Mouse (Mus musculus): Measurements from ENCODE around the gene Becn1.

Becn1 gene

DNA sequence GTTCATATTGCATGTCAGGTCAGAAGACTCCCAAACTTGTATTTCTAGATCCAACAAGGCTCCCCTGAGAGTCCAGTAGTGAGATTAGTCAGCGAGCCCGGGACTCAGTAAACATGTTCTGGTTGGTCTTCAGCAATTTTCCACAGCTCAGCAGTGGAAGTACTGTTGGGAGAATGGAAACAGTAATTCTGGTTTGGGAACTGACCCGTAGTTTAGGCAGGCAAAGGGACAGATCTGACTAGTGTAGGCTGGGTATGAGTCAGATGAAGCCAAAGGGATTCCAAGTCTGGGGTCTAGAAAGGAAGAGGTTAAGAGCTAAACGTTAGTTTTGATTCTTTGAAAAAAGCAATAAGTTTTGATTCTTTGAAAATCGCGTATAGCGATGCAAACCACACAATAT lies 49.1 kb downstream of the Becn1 start:
- in situ Hi-C loops (cut with MboI; ENCODE audit: low pct_unique_long_range_greater_than_20kb in 1 of 2, low sequenced_read_pairs in 2 of 2, unreplicated experiment in 1 of 2): loop anchor here in 1 of 2 experiments (5.0 kb wide), 1 partner anchor 36 kb away; no protein-coding TSS in a partner anchor

DNA sequence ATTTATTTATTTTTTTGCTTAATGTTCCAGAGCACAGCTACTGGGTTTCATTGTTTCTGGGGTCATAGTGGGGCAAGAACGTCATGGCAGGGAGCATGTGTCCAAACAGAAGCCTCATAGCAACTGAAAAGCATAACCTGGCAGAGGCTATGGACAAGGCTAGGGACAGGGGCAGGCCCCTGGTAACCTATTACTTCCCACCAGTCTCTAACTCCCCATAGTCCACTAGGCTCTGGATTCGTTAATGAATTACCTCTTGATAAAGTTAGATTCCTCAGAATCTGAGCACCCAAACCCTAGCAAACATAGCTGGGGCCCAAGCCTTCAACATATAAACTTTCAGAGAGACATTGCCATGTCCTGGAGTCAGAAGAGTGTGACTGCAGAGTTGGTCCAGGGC lies 51.1 kb downstream of the Becn1 start:
- in situ Hi-C loops (cut with MboI; ENCODE audit: low pct_unique_long_range_greater_than_20kb in 1 of 2, low sequenced_read_pairs in 2 of 2, unreplicated experiment in 1 of 2): loop anchor here in 1 of 2 experiments (5.0 kb wide), 1 partner anchor 34 kb away; no protein-coding TSS in a partner anchor

- in situ Hi-C loops (cut with MboI; ENCODE audit: low pct_unique_long_range_greater_than_20kb in 1 of 2, low sequenced_read_pairs in 2 of 2, unreplicated experiment in 1 of 2): loop anchor here (5.0 to 10.0 kb wide), 2 partner anchors 36 to 54 kb away; no protein-coding TSS in a partner anchor
Measured at GRCm38 (mm10) chr11:101248258-101248994, 53.7 kb downstream of the Becn1 start.

GRCm38 (mm10) chr11:101247521-101248030 lies 54.5 kb downstream of the Becn1 start:
- in situ Hi-C loops (cut with MboI; ENCODE audit: low pct_unique_long_range_greater_than_20kb in 1 of 2, low sequenced_read_pairs in 2 of 2, unreplicated experiment in 1 of 2): loop anchor here (5.0 to 10.0 kb wide), 2 partner anchors 35 to 53 kb away; no protein-coding TSS in a partner anchor

- in situ Hi-C loops (cut with MboI; ENCODE audit: low pct_unique_long_range_greater_than_20kb in 1 of 2, low sequenced_read_pairs in 2 of 2, unreplicated experiment in 1 of 2): loop anchor here (5.0 to 10.0 kb wide), 2 partner anchors 34 to 52 kb away; no protein-coding TSS in a partner anchor
Measured at GRCm38 (mm10) chr11:101246702-101247012, 55.4 kb downstream of the Becn1 start.

GRCm38 (mm10) chr11:101245855-101246701 lies 56.0 kb downstream of the Becn1 start, which contains the start of gene Ramp2:
Gene Ramp2, plus strand, starts transcription at chr11:101246028.
- in situ Hi-C loops (cut with MboI; ENCODE audit: low pct_unique_long_range_greater_than_20kb in 1 of 2, low sequenced_read_pairs in 2 of 2, unreplicated experiment in 1 of 2): loop anchor here (5.0 to 10.0 kb wide), 2 partner anchors 34 to 51 kb away; no protein-coding TSS in a partner anchor

- in situ Hi-C loops (cut with MboI; ENCODE audit: low pct_unique_long_range_greater_than_20kb in 1 of 2, low sequenced_read_pairs in 2 of 2, unreplicated experiment in 1 of 2): loop anchor here (5.0 to 10.0 kb wide), 2 partner anchors 33 to 50 kb away; no protein-coding TSS in a partner anchor
Measured at GRCm38 (mm10) chr11:101245071-101245470, 57.0 kb downstream of the Becn1 start.

- in situ Hi-C loops (cut with MboI; ENCODE audit: low pct_unique_long_range_greater_than_20kb in 1 of 2, low sequenced_read_pairs in 2 of 2, unreplicated experiment in 1 of 2): no loop called here
Measured at GRCm38 (mm10) chr11:101238071-101238647, 63.9 kb downstream of the Becn1 start.

GRCm38 (mm10) chr11:101236782-101237181 lies 65.3 kb downstream of the Becn1 start:
- in situ Hi-C loops (cut with MboI; ENCODE audit: low pct_unique_long_range_greater_than_20kb in 1 of 2, low sequenced_read_pairs in 2 of 2, unreplicated experiment in 1 of 2): no loop called here
